ENCODE assay signal across 25 mouse cellular contexts in the genomic region with DNA sequence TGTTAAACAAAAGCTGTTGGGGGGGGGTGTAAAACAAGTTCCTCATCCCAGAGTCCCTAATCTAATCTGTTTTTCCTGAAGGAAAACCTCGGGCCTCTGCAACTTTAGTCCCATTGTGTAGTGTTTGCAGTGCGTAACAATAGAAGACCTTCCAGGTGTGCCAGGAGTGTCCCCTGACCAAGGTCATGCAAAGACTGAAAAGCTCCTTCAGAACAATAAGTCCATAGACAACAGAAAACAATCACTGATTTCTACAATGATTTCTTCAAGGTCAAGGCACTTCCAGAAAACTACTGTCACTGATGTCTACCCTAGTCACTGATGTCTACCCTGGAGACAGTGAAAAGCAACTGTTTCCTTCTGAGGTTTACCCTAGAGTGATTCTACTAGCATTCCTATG. TPM values are rescaled to one million over a fixed set of nuclear protein-coding genes. Genes with fewer than 3 reads are reported as not detected.
"Had no signal": no experiment of that assay in that cellular context is flagged by ENCODE, and none has a peak within 500 bp of the region (broad histone marks: within the 10 kb centered on the region; RNA-seq: fewer than 3 reads in every experiment).

No protein-coding gene starts in this region.

- H3K9ac ChIP-seq: intestine, embryonic 15.5 days; limb, embryonic 12.5 days; limb, embryonic 15.5 days; liver, embryonic 14.5 days; liver, postnatal 0 days; lung, embryonic 14.5 days; midbrain, embryonic 12.5 days; midbrain, embryonic 15.5 days; neural tube, embryonic 12.5 days; neural tube, embryonic 15.5 days; stomach, embryonic 15.5 days had no signal

- H3K9me3 ChIP-seq: intestine, embryonic 15.5 days; limb, embryonic 12.5 days; limb, embryonic 15.5 days; midbrain, embryonic 12.5 days; midbrain, embryonic 15.5 days; neural tube, embryonic 12.5 days; neural tube, embryonic 15.5 days; stomach, embryonic 15.5 days had no signal

- H3K4me3 ChIP-seq: intestine, embryonic 15.5 days; layer of hippocampus, adult 2 months; limb, embryonic 12.5 days; limb, embryonic 15.5 days; midbrain, embryonic 12.5 days; midbrain, embryonic 15.5 days; neural tube, embryonic 12.5 days; neural tube, embryonic 15.5 days; stomach, embryonic 15.5 days had no signal

- H3K36me3 ChIP-seq: intestine, embryonic 15.5 days; stomach, embryonic 15.5 days had no signal

- H3K4me1 ChIP-seq: intestine, embryonic 15.5 days; limb, embryonic 12.5 days; limb, embryonic 15.5 days; midbrain, embryonic 12.5 days; midbrain, embryonic 15.5 days; neural tube, embryonic 12.5 days; neural tube, embryonic 15.5 days; stomach, embryonic 15.5 days had no signal

- DNase-seq: kidney, adult 11 months; layer of hippocampus, adult 9-11 months; left cerebral cortex, postnatal 4 days; liver, postnatal 0 days; lung, embryonic 14.5 days; right cerebral cortex, adult 18-20 months; right cerebral cortex, postnatal 14 days; right cerebral cortex, postnatal 4 days; thymus, adult 2 months; thymus, postnatal 14 days; thymus, postnatal 4 days had no signal

- H3K27me3 ChIP-seq: intestine, embryonic 15.5 days; limb, embryonic 12.5 days; limb, embryonic 15.5 days; midbrain, embryonic 12.5 days; midbrain, embryonic 15.5 days; neural tube, embryonic 12.5 days; neural tube, embryonic 15.5 days; stomach, embryonic 15.5 days had no signal

- H3K4me2 ChIP-seq: intestine, embryonic 15.5 days; limb, embryonic 12.5 days; limb, embryonic 15.5 days; liver, embryonic 11.5 days; lung, embryonic 14.5 days; midbrain, embryonic 12.5 days; midbrain, embryonic 15.5 days; neural tube, embryonic 12.5 days; neural tube, embryonic 15.5 days; stomach, embryonic 15.5 days had no signal

- H3K27ac ChIP-seq: intestine, embryonic 15.5 days; layer of hippocampus, adult 2 months; limb, embryonic 12.5 days; limb, embryonic 15.5 days; liver, embryonic 14.5 days; macrophage; midbrain, embryonic 12.5 days; midbrain, embryonic 15.5 days; neural tube, embryonic 12.5 days; neural tube, embryonic 15.5 days; stomach, embryonic 15.5 days had no signal

- ATAC-seq: intestine, embryonic 15.5 days; liver, postnatal 0 days; lung, postnatal 0 days; midbrain, embryonic 15.5 days had no signal

RNA-seq across cellular contexts. Expression of a gene that starts 54.4 kb away (rescaled TPM):
- polyA plus RNA-seq: intestine, embryonic 15.5 days; large intestine, adult 2 months; liver, embryonic 11.5 days; liver, postnatal 0 days; lung, embryonic 14.5 days; midbrain, embryonic 12.5 days; neural tube, embryonic 12.5 days; stomach, embryonic 15.5 days; thymus, adult 2 months had no signal
